Mouse (Mus musculus) kidney, adult 2 months (tissue): ENCODE measurements around the gene Mbd5. TPM values are rescaled to one million over a fixed set of nuclear protein-coding genes. Genes with fewer than 3 reads are reported as not detected.
"Not testable (repeated sequence)": the region's sequence is repeated elsewhere in the genome, so short reads cannot be mapped to it uniquely, and the experiment has no call there.

ENCODE experiments used
- DNase-seq: peaks from one replicate; pipeline ENCODE4 v3.0.0; 2021
- H3K27ac ChIP-seq: fragments of 200-500 bp; 2 replicates; pipeline ENCODE4 v1.5.1; 2012; ENCODE audit warnings: low read depth, low read length, control low read depth, inconsistent platforms; ENCODE audit not compliant: insufficient read depth
- H3K27me3 ChIP-seq: fragments of 200-500 bp; replicated peaks from 2 replicates; pipeline ENCODE4 v1.6.1; 2012; ENCODE audit warnings: mild to moderate bottlenecking, moderate library complexity, low read length, inconsistent platforms; ENCODE audit not compliant: control insufficient read depth, insufficient read depth
- H3K36me3 ChIP-seq: fragments of 200-500 bp; 2 replicates; pipeline ENCODE4 v1.6.1; 2012; ENCODE audit warnings: mild to moderate bottlenecking, moderate library complexity, low read length, inconsistent platforms; ENCODE audit not compliant: control insufficient read depth, insufficient read depth
- H3K4me1 ChIP-seq: fragments of 200-500 bp; 2 replicates; pipeline ENCODE4 v1.6.1; 2011; ENCODE audit warnings: low read length; ENCODE audit not compliant: control insufficient read depth, insufficient read depth
- H3K4me3 ChIP-seq: fragments of 200-500 bp; 2 replicates; pipeline ENCODE4 v1.5.1; 2011; ENCODE audit warnings: mild to moderate bottlenecking, low read depth, low read length, control low read depth; ENCODE audit not compliant: insufficient read depth
- CTCF ChIP-seq: fragments of 200-500 bp; conservative IDR thresholded peaks from 2 replicates; pipeline ENCODE4 v1.5.1; 2011; ENCODE audit warnings: low read depth, mild to moderate bottlenecking, control low read depth, low read length, moderate library complexity, mixed read lengths; ENCODE audit not compliant: insufficient read depth, insufficient read length
- POLR2A ChIP-seq: fragments of 200-500 bp; IDR thresholded peaks from one replicate; pipeline ENCODE4 v1.6.1; 2011; ENCODE audit warnings: low read depth, low read length, control low read depth
- WGBS: fragments of 180-500 bp; shearing (Covaris S2); methylation state at CpG from one replicate; pipeline ENCODE4 v1.1.7; 2018; 5-methylcytosine and 5-hydroxymethylcytosine counted together
- polyA plus RNA-seq: library from polyadenylated mRNA; depleted of rRNA; stranded (reverse); fragments of >200 nt; gene quantifications from 2 replicates; pipeline ENCODE4 v1.2.3, GENCODE M21; 2012

The Mbd5 gene
- polyA plus RNA-seq, 1 experiment, result 8.6 TPM

- DNase-seq, result no peak
- H3K27me3 ChIP-seq, result no peaks in the 10 kb centered on the region
- no peak overlapping the region for H3K27ac ChIP-seq
- H3K4me3 ChIP-seq, result no peak overlapping the region
- no peak for TF ChIP-seq CTCF
- no peak for TF ChIP-seq POLR2A
- 93% methylated on average over 5 of the region's 5 CpGs for WGBS
- no peaks in the 10 kb centered on the region for H3K36me3 ChIP-seq
- no peaks in the 10 kb centered on the region for H3K4me1 ChIP-seq
These were observed 211.1 kb downstream of the Mbd5 start for GRCm38 (mm10) chr2:49160232-49160947.

- DNase-seq, result no peak
- TF ChIP-seq POLR2A (no peak), CTCF (no peak)
- Histone ChIP-seq H3K4me1 (no peaks in the 10 kb centered on the region), H3K27me3 (no peaks in the 10 kb centered on the region), H3K36me3 (no peaks in the 10 kb centered on the region), H3K4me3 (no peak overlapping the region), H3K27ac (no peak overlapping the region)
- WGBS, result 96% methylated on average over 3 of the region's 3 CpGs
These were observed 220.5 kb downstream of the Mbd5 start for GRCm38 (mm10) chr2:49169766-49170165.

- Histone ChIP-seq H3K36me3 (no peaks in the 10 kb centered on the region), H3K4me1 (no peaks in the 10 kb centered on the region), H3K4me3 (no peak overlapping the region), H3K27ac (no peak overlapping the region), H3K27me3 (no peaks in the 10 kb centered on the region)
- DNase-seq, result no peak
- WGBS, result 66% methylated on average over 3 of the region's 3 CpGs
- TF ChIP-seq CTCF (no peak), POLR2A (no peak)
These were observed 227.7 kb downstream of the Mbd5 start for GRCm38 (mm10) chr2:49177015-49177414.

DNA sequence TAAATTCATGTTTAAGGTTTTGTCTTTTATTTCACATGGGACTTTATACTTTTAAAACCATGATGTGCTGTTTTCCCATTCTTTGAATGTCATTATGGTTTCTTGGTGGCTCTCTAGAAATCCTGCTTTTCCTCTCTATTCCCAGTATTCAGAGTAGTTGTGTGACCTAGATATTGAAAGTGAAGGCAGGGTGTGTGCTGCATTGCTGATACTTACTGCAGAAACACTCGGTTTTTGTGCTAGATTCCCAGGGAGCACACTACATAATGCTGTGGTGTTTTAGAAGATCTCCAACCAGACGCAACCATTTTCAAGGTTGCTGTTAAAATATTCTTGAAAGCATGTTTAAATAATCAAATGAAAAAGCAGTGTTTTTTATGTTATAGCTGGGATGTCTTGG is 241.7 kb downstream of the Mbd5 start:
- H3K4me1 ChIP-seq, result no peaks in the 10 kb centered on the region
- H3K27ac ChIP-seq, result no peak overlapping the region
- TF ChIP-seq CTCF (no peak), POLR2A (no peak)
- no peaks in the 10 kb centered on the region for H3K36me3 ChIP-seq
- H3K4me3 ChIP-seq, result no peak overlapping the region
- no peak for DNase-seq
- H3K27me3 ChIP-seq, result no peaks in the 10 kb centered on the region
- WGBS, result 89% methylated on average over 2 of the region's 2 CpGs

- H3K27ac ChIP-seq, result no peak overlapping the region
- no peaks in the 10 kb centered on the region for H3K27me3 ChIP-seq
- no peaks in the 10 kb centered on the region for H3K4me1 ChIP-seq
- H3K36me3 ChIP-seq, result no peaks in the 10 kb centered on the region
- TF ChIP-seq CTCF (no peak), POLR2A (no peak)
- no peak overlapping the region for H3K4me3 ChIP-seq
- WGBS, result over 99% methylated on average over 3 of the region's 3 CpGs
- DNase-seq, result no peak
These were observed 242.4 kb downstream of the Mbd5 start for GRCm38 (mm10) chr2:49191695-49192094.

DNA sequence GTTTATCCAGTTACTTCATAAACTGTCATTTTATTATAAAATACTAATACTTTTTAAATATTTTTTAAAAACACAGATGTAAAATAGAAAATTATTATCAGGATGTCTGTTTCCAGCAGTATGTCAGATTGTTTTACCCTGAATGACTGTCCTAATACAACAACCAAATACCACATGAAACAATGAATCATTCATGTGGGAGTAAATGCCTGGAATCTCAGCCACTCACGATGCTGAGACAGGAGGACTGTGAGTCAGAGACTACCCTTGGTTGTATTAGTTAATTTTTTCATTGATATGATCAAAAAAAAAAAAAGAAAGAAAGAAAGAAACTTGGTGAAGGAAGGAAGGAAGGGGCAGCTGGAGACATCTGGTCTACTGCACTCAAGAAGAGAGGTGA is 254.8 kb downstream of the Mbd5 start:
- Histone ChIP-seq H3K27ac (no peak overlapping the region), H3K4me3 (no peak overlapping the region), H3K27me3 (no peaks in the 10 kb centered on the region), H3K36me3 (no peaks in the 10 kb centered on the region), H3K4me1 (no peaks in the 10 kb centered on the region)
- no peak for TF ChIP-seq CTCF
- TF ChIP-seq POLR2A, result no peak
- 54% methylated on average over 1 of the region's 1 CpGs for WGBS
- DNase-seq, result no peak

GRCm38 (mm10) chr2:49205692-49206091 is 256.4 kb downstream of the Mbd5 start:
- not testable (repeated sequence) for H3K36me3 ChIP-seq, H3K27ac ChIP-seq, H3K27me3 ChIP-seq, DNase-seq, H3K4me1 ChIP-seq, H3K4me3 ChIP-seq
- WGBS, result 93% methylated on average over 1 of the region's 1 CpGs

- Histone ChIP-seq H3K27ac (no peak overlapping the region), H3K27me3 (no peaks in the 10 kb centered on the region), H3K4me1 (no peaks in the 10 kb centered on the region), H3K4me3 (no peak overlapping the region), H3K36me3 (no peaks in the 10 kb centered on the region)
- TF ChIP-seq CTCF, result no peak
- no peak for TF ChIP-seq POLR2A
- 97% methylated on average over 3 of the region's 3 CpGs for WGBS
- DNase-seq, result no peak
These were observed 260.0 kb downstream of the Mbd5 start for GRCm38 (mm10) chr2:49209349-49209748.
